Mouse (Mus musculus) hindbrain, embryonic 13.5 days (tissue): ENCODE measurements around the gene Klhl40. TPM values are rescaled to one million over a fixed set of nuclear protein-coding genes. Genes with fewer than 3 reads are reported as not detected.

Experiments used
- polyA plus RNA-seq: library from polyadenylated mRNA; unstranded; fragments of >200 nt; fragmentation: Nextera tagmentation; extraction: Ambion mirVana; gene quantifications from 2 replicates; pipeline ENCODE4 v1.2.1, GENCODE M21; 2015

Klhl40 gene
- polyA plus RNA-seq, 1 experiment from 2014 or later = 1.2 TPM

Other genes with a start within 250 kb of the Klhl40 start
- 0.32 TPM in 1 of 2 replicates, not detected in the other for gene Lyzl4, start 135.5 kb upstream of the Klhl40 start, polyA plus RNA-seq
- gene Vipr1, start 134.9 kb upstream of the Klhl40 start, polyA plus RNA-seq = 0.51 and 0.54 TPM in 2 replicates
- gene Sec22c, start 72.1 kb upstream of the Klhl40 start, polyA plus RNA-seq = 28.9 and 33.5 TPM in 2 replicates
- 162 and 166 TPM in 2 replicates for gene Ss18l2, start 67.3 kb upstream of the Klhl40 start, polyA plus RNA-seq
- 64.6 and 67.4 TPM in 2 replicates for gene Nktr, start 58.4 kb upstream of the Klhl40 start, polyA plus RNA-seq
- gene Zfp651, start 18.3 kb upstream of the Klhl40 start, polyA plus RNA-seq = 11.5 and 13.3 TPM in 2 replicates
- gene Hhatl, start 14.9 kb downstream of the Klhl40 start, polyA plus RNA-seq = not detected in 2 replicates
- gene Ccdc13, start 61.9 kb downstream of the Klhl40 start, polyA plus RNA-seq = 3.2 and 3.7 TPM in 2 replicates
- 144 and 145 TPM in 2 replicates for gene Higd1a, start 80.8 kb downstream of the Klhl40 start, polyA plus RNA-seq
- 2.1 and 2.5 TPM in 2 replicates for gene Ackr2, start 120.7 kb downstream of the Klhl40 start, polyA plus RNA-seq
- gene Cyp8b1, start 138.7 kb downstream of the Klhl40 start, polyA plus RNA-seq = not detected in 2 replicates
- gene Fam198a, start 173.4 kb downstream of the Klhl40 start, polyA plus RNA-seq = 2.1 and 2.5 TPM in 2 replicates
- 23.4 and 25.2 TPM in 2 replicates for gene Pomgnt2, start 219.5 kb downstream of the Klhl40 start, polyA plus RNA-seq